Mouse (Mus musculus): Measurements from ENCODE around the gene Ube2s. TPM values are rescaled to one million over a fixed set of nuclear protein-coding genes. Genes with fewer than 3 reads are reported as not detected.

Gene Ube2s
- total RNA-seq, 2 experiments from 2014 or later, result 97.7 to 112 TPM

- DNase-seq (ENCODE audit: extremely low spot score in 1 of 2, low spot score in 1 of 2), result no peak
Observed at GRCm38 (mm10) chr7:4782130-4782529, 30.3 kb downstream of the Ube2s start.

- no peak for DNase-seq (ENCODE audit: extremely low spot score in 1 of 2, low spot score in 1 of 2)
Observed at GRCm38 (mm10) chr7:4779921-4780320, 32.5 kb downstream of the Ube2s start.

GRCm38 (mm10) chr7:4777851-4778637 is 34.3 kb downstream of the Ube2s start:
- DNase-seq (ENCODE audit: extremely low spot score in 1 of 2, low spot score in 1 of 2), result no peak

GRCm38 (mm10) chr7:4776861-4777830 is 35.2 kb downstream of the Ube2s start:
- no peak for DNase-seq (ENCODE audit: extremely low spot score in 1 of 2, low spot score in 1 of 2)

GRCm38 (mm10) chr7:4776131-4776530 is 36.3 kb downstream of the Ube2s start:
- DNase-seq (ENCODE audit: extremely low spot score in 1 of 2, low spot score in 1 of 2), result no peak

GRCm38 (mm10) chr7:4771202-4771601 is 41.2 kb downstream of the Ube2s start, which contains the start of gene Fam71e2:
Fam71e2 (minus strand) TSS chr7:4771302.
- no peak for DNase-seq (ENCODE audit: extremely low spot score in 1 of 2, low spot score in 1 of 2)

GRCm38 (mm10) chr7:4764946-4765710 is 47.3 kb downstream of the Ube2s start:
- DNase-seq (ENCODE audit: extremely low spot score in 1 of 2, low spot score in 1 of 2), result no peak

GRCm38 (mm10) chr7:4759670-4760069 is 52.7 kb downstream of the Ube2s start:
- DNase-seq (ENCODE audit: extremely low spot score in 1 of 2, low spot score in 1 of 2), result no peak

- peak in 1 of 2 experiments; percentile 42 for DNase-seq (ENCODE audit: extremely low spot score in 1 of 2, low spot score in 1 of 2)
Observed at GRCm38 (mm10) chr7:4752821-4753570, 59.4 kb downstream of the Ube2s start, which contains the start of gene Cox6b2. Cox6b2 (minus strand) TSS chr7:4753094.

- no peak for DNase-seq (ENCODE audit: extremely low spot score in 1 of 2, low spot score in 1 of 2)
Observed at GRCm38 (mm10) chr7:4751971-4752820, 60.2 kb downstream of the Ube2s start.

- no peak for DNase-seq (ENCODE audit: extremely low spot score in 1 of 2, low spot score in 1 of 2)
Observed at GRCm38 (mm10) chr7:4749169-4749568, 63.2 kb downstream of the Ube2s start.

GRCm38 (mm10) chr7:4748321-4748720 is 64.1 kb downstream of the Ube2s start:
- DNase-seq (ENCODE audit: extremely low spot score in 1 of 2, low spot score in 1 of 2), result no peak

- DNase-seq (ENCODE audit: extremely low spot score in 1 of 2, low spot score in 1 of 2), result no peak
Observed at GRCm38 (mm10) chr7:4747156-4747899, 65.1 kb downstream of the Ube2s start.

- DNase-seq (ENCODE audit: extremely low spot score in 1 of 2, low spot score in 1 of 2), result no peak
Observed at GRCm38 (mm10) chr7:4746326-4746980, 65.9 kb downstream of the Ube2s start.

GRCm38 (mm10) chr7:4744886-4745285 is 67.5 kb downstream of the Ube2s start:
- DNase-seq (ENCODE audit: extremely low spot score in 1 of 2, low spot score in 1 of 2), result no peak
